Mouse (Mus musculus): ENCODE measurements at regions not wholly inside any gene's neighbourhood (a gene's known extent, or its start where the extent isn't known, plus 50 kb on each side); places are given as distances from the start of the nearest gene placed in this dataset.

- H3K4me2 ChIP-seq, result no peak overlapping the region
- ATAC-seq (ENCODE audit: low FRiP score), result no peak
- H3K36me3 ChIP-seq (replicated peaks), result no peaks in the 10 kb centered on the region
- no peaks in the 10 kb centered on the region for H3K9me3 ChIP-seq
- H3K9ac ChIP-seq, result no peak overlapping the region
- H3K27me3 ChIP-seq, result no peaks in the 10 kb centered on the region
- WGBS, result 80% methylated on average over 6 of the region's 6 CpGs
- H3K4me3 ChIP-seq (replicated peaks), result no peak overlapping the region
- H3K27ac ChIP-seq, result no peak overlapping the region
- H3K4me1 ChIP-seq, result no peaks in the 10 kb centered on the region
Measured at GRCm38 (mm10) chr5:125843259-125843658, 311.7 kb downstream of the Tmem132b start.

- H3K27ac ChIP-seq, result no peak overlapping the region
- H3K4me3 ChIP-seq (replicated peaks), result no peak overlapping the region
- H3K27me3 ChIP-seq, result no peaks in the 10 kb centered on the region
- no peaks in the 10 kb centered on the region for H3K36me3 ChIP-seq (replicated peaks)
- WGBS, result 86% methylated on average over 7 of the region's 7 CpGs
- no peak for ATAC-seq (ENCODE audit: low FRiP score)
- no peak overlapping the region for H3K4me2 ChIP-seq
- H3K9ac ChIP-seq, result no peak overlapping the region
- H3K4me1 ChIP-seq, result no peaks in the 10 kb centered on the region
- no peaks in the 10 kb centered on the region for H3K9me3 ChIP-seq
Measured at GRCm38 (mm10) chr5:125849722-125850121, 318.1 kb downstream of the Tmem132b start.

- Histone ChIP-seq H3K27ac (no peak overlapping the region), H3K4me2 (no peak overlapping the region), H3K27me3 (no peaks in the 10 kb centered on the region), H3K4me1 (no peaks in the 10 kb centered on the region), H3K36me3 (replicated peaks) (no peaks in the 10 kb centered on the region), H3K4me3 (replicated peaks) (no peak overlapping the region), H3K9ac (no peak overlapping the region), H3K9me3 (no peaks in the 10 kb centered on the region)
- no peak for ATAC-seq (ENCODE audit: low FRiP score)
- 75% methylated on average over 9 of the region's 9 CpGs for WGBS
Measured at GRCm38 (mm10) chr5:125876296-125876695, 344.7 kb downstream of the Tmem132b start.

- H3K4me3 ChIP-seq (replicated peaks), result no peak overlapping the region
- no peaks in the 10 kb centered on the region for H3K27me3 ChIP-seq
- H3K27ac ChIP-seq, result no peak overlapping the region
- H3K4me1 ChIP-seq, result no peaks in the 10 kb centered on the region
- no peak for ATAC-seq (ENCODE audit: low FRiP score)
- WGBS, result 88% methylated on average over 2 of the region's 2 CpGs
- H3K9ac ChIP-seq, result no peak overlapping the region
- H3K9me3 ChIP-seq, result no peaks in the 10 kb centered on the region
- no peak overlapping the region for H3K4me2 ChIP-seq
- H3K36me3 ChIP-seq (replicated peaks), result no peaks in the 10 kb centered on the region
Measured at GRCm38 (mm10) chr5:125888840-125889239, 357.3 kb downstream of the Tmem132b start.

GRCm38 (mm10) chr5:125893864-125894263 is 362.3 kb downstream of the Tmem132b start:
- no peak overlapping the region for H3K4me2 ChIP-seq
- no peaks in the 10 kb centered on the region for H3K9me3 ChIP-seq
- no peaks in the 10 kb centered on the region for H3K27me3 ChIP-seq
- H3K9ac ChIP-seq, result no peak overlapping the region
- no peaks in the 10 kb centered on the region for H3K36me3 ChIP-seq (replicated peaks)
- no peak for ATAC-seq (ENCODE audit: low FRiP score)
- 90% methylated on average over 6 of the region's 6 CpGs for WGBS
- H3K27ac ChIP-seq, result no peak overlapping the region
- no peaks in the 10 kb centered on the region for H3K4me1 ChIP-seq
- H3K4me3 ChIP-seq (replicated peaks), result no peak overlapping the region

GRCm38 (mm10) chr5:125902038-125902437 is 370.5 kb downstream of the Tmem132b start:
- 82% methylated on average over 4 of the region's 4 CpGs for WGBS
- Histone ChIP-seq H3K27ac (no peak overlapping the region), H3K4me2 (no peak overlapping the region), H3K4me1 (no peaks in the 10 kb centered on the region), H3K4me3 (replicated peaks) (no peak overlapping the region), H3K27me3 (no peaks in the 10 kb centered on the region), H3K9me3 (no peaks in the 10 kb centered on the region), H3K36me3 (replicated peaks) (no peaks in the 10 kb centered on the region), H3K9ac (no peak overlapping the region)
- no peak for ATAC-seq (ENCODE audit: low FRiP score)

- H3K9ac ChIP-seq, result no peak overlapping the region
- H3K9me3 ChIP-seq, result no peaks in the 10 kb centered on the region
- no peak overlapping the region for H3K27ac ChIP-seq
- ATAC-seq (ENCODE audit: low FRiP score), result no peak
- H3K27me3 ChIP-seq, result no peaks in the 10 kb centered on the region
- WGBS, result 87% methylated on average over 5 of the region's 5 CpGs
- H3K4me1 ChIP-seq, result no peaks in the 10 kb centered on the region
- H3K36me3 ChIP-seq (replicated peaks), result no peaks in the 10 kb centered on the region
- H3K4me3 ChIP-seq (replicated peaks), result no peak overlapping the region
- H3K4me2 ChIP-seq, result no peak overlapping the region
Measured at GRCm38 (mm10) chr5:125904426-125904825, 372.9 kb downstream of the Tmem132b start.

- no peak for ATAC-seq (ENCODE audit: low FRiP score)
- Histone ChIP-seq H3K36me3 (replicated peaks) (no peaks in the 10 kb centered on the region), H3K4me1 (no peaks in the 10 kb centered on the region), H3K27me3 (no peaks in the 10 kb centered on the region), H3K9me3 (no peaks in the 10 kb centered on the region), H3K4me2 (no peak overlapping the region), H3K4me3 (replicated peaks) (no peak overlapping the region), H3K27ac (no peak overlapping the region), H3K9ac (no peak overlapping the region)
- WGBS, result 92% methylated on average over 4 of the region's 4 CpGs
Measured at GRCm38 (mm10) chr5:125907332-125907731, 375.8 kb downstream of the Tmem132b start.

- H3K4me2 ChIP-seq, result no peak overlapping the region
- H3K27me3 ChIP-seq, result no peaks in the 10 kb centered on the region
- no peaks in the 10 kb centered on the region for H3K9me3 ChIP-seq
- 92% methylated on average over 5 of the region's 5 CpGs for WGBS
- H3K36me3 ChIP-seq (replicated peaks), result no peaks in the 10 kb centered on the region
- H3K4me3 ChIP-seq (replicated peaks), result no peak overlapping the region
- no peak overlapping the region for H3K9ac ChIP-seq
- no peaks in the 10 kb centered on the region for H3K4me1 ChIP-seq
- H3K27ac ChIP-seq, result no peak overlapping the region
- ATAC-seq (ENCODE audit: low FRiP score), result no peak
Measured at GRCm38 (mm10) chr5:125907909-125908308, 376.3 kb downstream of the Tmem132b start.

GRCm38 (mm10) chr5:125915857-125916256 is 384.3 kb downstream of the Tmem132b start:
- no peak overlapping the region for H3K4me3 ChIP-seq (replicated peaks)

GRCm38 (mm10) chr5:125920965-125921364 is 389.4 kb downstream of the Tmem132b start:
- no peak overlapping the region for H3K9ac ChIP-seq
- H3K4me1 ChIP-seq, result peaks cover 18% of the 10 kb centered on the region
- H3K9me3 ChIP-seq, result no peaks in the 10 kb centered on the region
- peak; percentile 53; the same call in 1 of the 2 replicates for ATAC-seq (ENCODE audit: low FRiP score)
- no peaks in the 10 kb centered on the region for H3K36me3 ChIP-seq (replicated peaks)
- no peak overlapping the region for H3K4me3 ChIP-seq (replicated peaks)
- H3K27ac ChIP-seq, result peak overlapping the region; percentile 65; the same call in 1 of the 2 replicates
- H3K4me2 ChIP-seq, result peak overlapping the region; percentile 21; the same call in 1 of the 2 replicates
- WGBS, result 8% methylated on average over 11 of the region's 11 CpGs
- no peaks in the 10 kb centered on the region for H3K27me3 ChIP-seq

More at GRCm38 (mm10) chr5:125915857-125916256, 384.3 kb downstream of the Tmem132b start:
- 93% methylated on average over 4 of the region's 4 CpGs for WGBS
- no peaks in the 10 kb centered on the region for H3K27me3 ChIP-seq
- H3K9ac ChIP-seq, result no peak overlapping the region
- no peak overlapping the region for H3K4me2 ChIP-seq
- no peak overlapping the region for H3K27ac ChIP-seq
- no peaks in the 10 kb centered on the region for H3K9me3 ChIP-seq
- H3K36me3 ChIP-seq (replicated peaks), result no peaks in the 10 kb centered on the region
- no peak for ATAC-seq (ENCODE audit: low FRiP score)
- peaks cover 9% of the 10 kb centered on the region for H3K4me1 ChIP-seq

GRCm38 (mm10) chr5:125925856-125926497 is 394.4 kb downstream of the Tmem132b start:
- no peaks in the 10 kb centered on the region for H3K9me3 ChIP-seq
- 66% methylated on average over 7 of the region's 7 CpGs for WGBS
- peaks cover 9% of the 10 kb centered on the region for H3K4me1 ChIP-seq
- H3K27ac ChIP-seq, result no peak overlapping the region
- H3K36me3 ChIP-seq (replicated peaks), result no peaks in the 10 kb centered on the region
- H3K9ac ChIP-seq, result no peak overlapping the region
- no peak overlapping the region for H3K4me3 ChIP-seq (replicated peaks)
- H3K4me2 ChIP-seq, result no peak overlapping the region
- no peaks in the 10 kb centered on the region for H3K27me3 ChIP-seq
- no peak for ATAC-seq (ENCODE audit: low FRiP score)

- no peaks in the 10 kb centered on the region for H3K36me3 ChIP-seq (replicated peaks)
- no peaks in the 10 kb centered on the region for H3K27me3 ChIP-seq
- H3K9me3 ChIP-seq, result no peaks in the 10 kb centered on the region
- WGBS, result 78% methylated on average over 4 of the region's 4 CpGs
- ATAC-seq (ENCODE audit: low FRiP score), result no peak
- no peak overlapping the region for H3K4me3 ChIP-seq (replicated peaks)
- no peak overlapping the region for H3K27ac ChIP-seq
- H3K4me1 ChIP-seq, result no peaks in the 10 kb centered on the region
- no peak overlapping the region for H3K4me2 ChIP-seq
- H3K9ac ChIP-seq, result no peak overlapping the region
Measured at GRCm38 (mm10) chr5:125931502-125931901, 399.9 kb downstream of the Tmem132b start.

All from forebrain, embryonic 12.5 days (tissue).